Mouse (Mus musculus) intestine, embryonic 14.5 days (tissue): ENCODE measurements around the gene Erg. TPM values are rescaled to one million over a fixed set of nuclear protein-coding genes. Genes with fewer than 3 reads are reported as not detected.

Experiments
- ATAC-seq: fragments of 200-750 bp; cut with Nextera tagmentation; replicated peaks from 2 replicates; pipeline ENCODE4 v1.8.0; 2017; ENCODE audit warnings: low read depth, moderate number of reproducible peaks, moderate TSS enrichment, moderate library complexity; ENCODE audit not compliant: low FRiP score, low TSS enrichment
- DNase-seq: peaks from one replicate; pipeline ENCODE4 v3.0.0-alpha.2; 2018; ENCODE audit warnings: low spot score
- H3K27ac ChIP-seq: fragments of 300-500 bp; sonication (generic); 2 replicates; pipeline ENCODE4 v1.5.1; 2014; ENCODE audit warnings: low read depth, mild to moderate bottlenecking, control low read depth
- H3K27me3 ChIP-seq: fragments of 300-500 bp; sonication (generic); replicated peaks from 2 replicates; pipeline ENCODE4 v1.6.1; 2014; ENCODE audit warnings: low read length, control low read depth; ENCODE audit not compliant: control insufficient read depth, insufficient read depth
- H3K36me3 ChIP-seq: fragments of 300-500 bp; sonication (generic); 2 replicates; pipeline ENCODE4 v1.6.1; 2014; ENCODE audit warnings: low read length, control low read depth; ENCODE audit not compliant: control insufficient read depth, insufficient read depth
- H3K4me1 ChIP-seq: fragments of 300-500 bp; sonication (generic); replicated peaks from 2 replicates; pipeline ENCODE4 v1.6.1; 2014; ENCODE audit warnings: low read length, control low read depth, mixed read lengths; ENCODE audit not compliant: control insufficient read depth, insufficient read depth
- H3K4me2 ChIP-seq: fragments of 300-500 bp; sonication (generic); 2 replicates; pipeline ENCODE4 v1.6.1; 2014; ENCODE audit warnings: low read length
- H3K4me3 ChIP-seq: fragments of 300-500 bp; sonication (generic); 2 replicates; pipeline ENCODE4 v1.5.1; 2014; ENCODE audit warnings: low read depth, low read length, control low read depth, mixed read lengths
- H3K9ac ChIP-seq: fragments of 300-500 bp; sonication (generic); 2 replicates; pipeline ENCODE4 v1.6.1; 2014; ENCODE audit warnings: mild to moderate bottlenecking, low read length
- H3K9me3 ChIP-seq: fragments of 300-500 bp; sonication (generic); 2 replicates; pipeline ENCODE4 v1.6.1; 2016; ENCODE audit warnings: low read length, control low read depth; ENCODE audit not compliant: control insufficient read depth
- WGBS: fragments of 180-500 bp; shearing (Covaris S2); extraction: QIAGEN DNeasy Blood & Tissue Kit; methylation state at CpG from one replicate; pipeline ENCODE4 v1.1.7; 2014; 5-methylcytosine and 5-hydroxymethylcytosine counted together
- polyA plus RNA-seq: library from polyadenylated mRNA; unstranded; fragments of >200 nt; fragmentation: Nextera tagmentation; extraction: Ambion mirVana; gene quantifications from 2 replicates; pipeline ENCODE4 v1.2.1, GENCODE M21; 2014

Erg gene
- polyA plus RNA-seq, 1 experiment from 2014 or later: 2.8 TPM

GRCm38 (mm10) chr16:95347202-95347601 is 239.2 kb downstream of the Erg start:
- DNase-seq (no peak), ATAC-seq (no peak; the same call in 1 of the 2 replicates)
- Histone ChIP-seq H3K4me1 (peaks cover 7% of the 10 kb centered on the region; the same call in 1 of the 2 replicates), H3K36me3 (no peaks in the 10 kb centered on the region), H3K9ac (no peak overlapping the region), H3K27ac (peak overlapping the region; percentile 13; the same call in 1 of the 2 replicates), H3K27me3 (no peaks in the 10 kb centered on the region), H3K9me3 (no peaks in the 10 kb centered on the region), H3K4me2 (no peak overlapping the region), H3K4me3 (no peak overlapping the region)
- WGBS: 1% methylated on average over 3 of the region's 3 CpGs

GRCm38 (mm10) chr16:95345882-95346281 is 240.5 kb downstream of the Erg start:
- WGBS: 6% methylated on average over 7 of the region's 7 CpGs

GRCm38 (mm10) chr16:95344961-95345360 is 241.4 kb downstream of the Erg start:
- Histone ChIP-seq H3K27ac (no peak overlapping the region), H3K4me2 (no peak overlapping the region), H3K4me1 (peaks cover 5% of the 10 kb centered on the region; the same call in 1 of the 2 replicates), H3K4me3 (no peak overlapping the region), H3K27me3 (no peaks in the 10 kb centered on the region), H3K9me3 (no peaks in the 10 kb centered on the region), H3K9ac (no peak overlapping the region), H3K36me3 (no peaks in the 10 kb centered on the region)
- ATAC-seq: no peak
- WGBS: 66% methylated on average over 10 of the region's 10 CpGs
- DNase-seq: no peak

More at GRCm38 (mm10) chr16:95345882-95346281, 240.5 kb downstream of the Erg start:
- ATAC-seq: no peak
- H3K36me3 ChIP-seq: no peaks in the 10 kb centered on the region
- no peak overlapping the region for H3K4me2 ChIP-seq
- H3K9me3 ChIP-seq: no peaks in the 10 kb centered on the region
- H3K27me3 ChIP-seq: no peaks in the 10 kb centered on the region
- no peak overlapping the region for H3K9ac ChIP-seq
- DNase-seq: peak; percentile 88
- peaks cover 5% of the 10 kb centered on the region; the same call in 1 of the 2 replicates for H3K4me1 ChIP-seq
- H3K27ac ChIP-seq: no peak overlapping the region
- no peak overlapping the region for H3K4me3 ChIP-seq

- Histone ChIP-seq H3K36me3 (no peaks in the 10 kb centered on the region), H3K9me3 (no peaks in the 10 kb centered on the region), H3K27me3 (no peaks in the 10 kb centered on the region), H3K4me1 (peaks cover 2% of the 10 kb centered on the region; the same call in 1 of the 2 replicates), H3K9ac (no peak overlapping the region), H3K27ac (no peak overlapping the region), H3K4me2 (no peak overlapping the region), H3K4me3 (no peak overlapping the region)
- WGBS: 65% methylated on average over 8 of the region's 8 CpGs
- ATAC-seq (no peak), DNase-seq (no peak)
Measured at GRCm38 (mm10) chr16:95342030-95342429, 244.4 kb downstream of the Erg start.

GRCm38 (mm10) chr16:95340885-95341791 is 245.3 kb downstream of the Erg start:
- Histone ChIP-seq H3K27ac (no peak overlapping the region), H3K4me2 (peak overlapping the region; percentile 18), H3K27me3 (no peaks in the 10 kb centered on the region), H3K36me3 (no peaks in the 10 kb centered on the region), H3K9me3 (no peaks in the 10 kb centered on the region), H3K9ac (no peak overlapping the region), H3K4me1 (no peaks in the 10 kb centered on the region), H3K4me3 (no peak overlapping the region)
- DNase-seq (peak; percentile 93), ATAC-seq (peak; percentile 89)
- WGBS: 33% methylated on average over 28 of the region's 28 CpGs

- H3K4me1 ChIP-seq: no peaks in the 10 kb centered on the region
- H3K27ac ChIP-seq: no peak overlapping the region
- H3K9me3 ChIP-seq: no peaks in the 10 kb centered on the region
- H3K36me3 ChIP-seq: no peaks in the 10 kb centered on the region
- no peak overlapping the region for H3K4me2 ChIP-seq
- DNase-seq: no peak
- H3K27me3 ChIP-seq: no peaks in the 10 kb centered on the region
- no peak overlapping the region for H3K4me3 ChIP-seq
- no peak overlapping the region for H3K9ac ChIP-seq
- no peak for ATAC-seq
- 83% methylated on average over 5 of the region's 5 CpGs for WGBS
Measured at GRCm38 (mm10) chr16:95332159-95332558, 254.2 kb downstream of the Erg start.

- 62% methylated on average over 9 of the region's 9 CpGs for WGBS
- H3K27me3 ChIP-seq: no peaks in the 10 kb centered on the region
- H3K27ac ChIP-seq: no peak overlapping the region
- ATAC-seq: no peak
- no peak overlapping the region for H3K4me2 ChIP-seq
- no peak overlapping the region for H3K4me3 ChIP-seq
- no peaks in the 10 kb centered on the region for H3K9me3 ChIP-seq
- H3K9ac ChIP-seq: no peak overlapping the region
- H3K36me3 ChIP-seq: no peaks in the 10 kb centered on the region
- no peaks in the 10 kb centered on the region for H3K4me1 ChIP-seq
- DNase-seq: no peak
Measured at GRCm38 (mm10) chr16:95321945-95322625, 264.3 kb downstream of the Erg start.
